Mouse (Mus musculus) intestine, embryonic 16.5 days (tissue): ENCODE measurements around the gene Grin2c. TPM values are rescaled to one million over a fixed set of nuclear protein-coding genes. Genes with fewer than 3 reads are reported as not detected.

Experiments used
- ATAC-seq: fragments of 200-750 bp; cut with Nextera tagmentation; 2 replicates; pipeline ENCODE4 v1.8.0; 2017; ENCODE audit warnings: moderate TSS enrichment, moderate library complexity
- H3K27ac ChIP-seq: fragments of 300-500 bp; sonication (generic); 2 replicates; pipeline ENCODE4 v1.5.1; 2014; ENCODE audit warnings: mild to moderate bottlenecking, low read length
- H3K27me3 ChIP-seq: fragments of 300-500 bp; sonication (generic); replicated peaks from 2 replicates; pipeline ENCODE4 v1.6.1; 2014; ENCODE audit warnings: low read length, control low read depth, mixed read lengths; ENCODE audit not compliant: control insufficient read depth, insufficient read depth
- H3K36me3 ChIP-seq: fragments of 300-500 bp; sonication (generic); 2 replicates; pipeline ENCODE4 v1.6.1; 2014; ENCODE audit warnings: low read length, control low read depth; ENCODE audit not compliant: control insufficient read depth, insufficient read depth
- H3K4me1 ChIP-seq: fragments of 300-500 bp; sonication (generic); 2 replicates; pipeline ENCODE4 v1.6.1; 2014; ENCODE audit warnings: low read length, control low read depth, mixed read lengths; ENCODE audit not compliant: control insufficient read depth, insufficient read depth
- H3K4me2 ChIP-seq: fragments of 300-500 bp; sonication (generic); 2 replicates; pipeline ENCODE4 v1.6.1; 2014; ENCODE audit warnings: low read depth, low read length, control low read depth
- H3K4me3 ChIP-seq: fragments of 300-500 bp; sonication (generic); 2 replicates; pipeline ENCODE4 v1.5.1; 2014; ENCODE audit warnings: mild to moderate bottlenecking, low read length
- H3K9ac ChIP-seq: fragments of 300-500 bp; sonication (generic); 2 replicates; pipeline ENCODE4 v1.6.1; 2014; ENCODE audit warnings: low read depth, low read length
- H3K9me3 ChIP-seq: fragments of 300-500 bp; sonication (generic); 2 replicates; pipeline ENCODE4 v1.6.1; 2016; ENCODE audit warnings: low read length, control low read depth; ENCODE audit not compliant: control insufficient read depth
- WGBS: fragments of 180-500 bp; shearing (Covaris S2); extraction: QIAGEN DNeasy Blood & Tissue Kit; methylation state at CpG from one replicate; pipeline ENCODE4 v1.1.7; 2014; 5-methylcytosine and 5-hydroxymethylcytosine counted together
- polyA plus RNA-seq: library from polyadenylated mRNA; unstranded; fragments of >200 nt; fragmentation: Nextera tagmentation; extraction: Ambion mirVana; gene quantifications from 2 replicates; pipeline ENCODE4 v1.2.1, GENCODE M21; 2015

Grin2c gene
- polyA plus RNA-seq, 1 experiment from 2014 or later, result 0.06 TPM

- Histone ChIP-seq H3K9me3 (no peaks in the 10 kb centered on the region), H3K36me3 (no peaks in the 10 kb centered on the region), H3K4me1 (peaks cover 22% of the 10 kb centered on the region), H3K4me2 (no peak overlapping the region), H3K27me3 (no peaks in the 10 kb centered on the region), H3K27ac (no peak overlapping the region), H3K9ac (no peak overlapping the region), H3K4me3 (no peak overlapping the region)
- WGBS, result 57% methylated on average over 15 of the region's 15 CpGs
- ATAC-seq, result no peak
Observed at GRCm38 (mm10) chr11:115229021-115229930, 37.8 kb downstream of the Grin2c start.

- Histone ChIP-seq H3K9ac (no peak overlapping the region), H3K4me3 (no peak overlapping the region), H3K27ac (no peak overlapping the region), H3K27me3 (no peaks in the 10 kb centered on the region), H3K9me3 (no peaks in the 10 kb centered on the region), H3K4me2 (no peak overlapping the region), H3K4me1 (peaks cover 22% of the 10 kb centered on the region), H3K36me3 (no peaks in the 10 kb centered on the region)
- 57% methylated on average over 7 of the region's 7 CpGs for WGBS
- no peak for ATAC-seq
Observed at GRCm38 (mm10) chr11:115228430-115228829, 38.6 kb downstream of the Grin2c start.

- Histone ChIP-seq H3K27ac (no peak overlapping the region), H3K4me1 (peaks cover 24% of the 10 kb centered on the region), H3K4me2 (no peak overlapping the region), H3K9ac (no peak overlapping the region), H3K36me3 (no peaks in the 10 kb centered on the region), H3K27me3 (no peaks in the 10 kb centered on the region), H3K4me3 (no peak overlapping the region), H3K9me3 (no peaks in the 10 kb centered on the region)
- ATAC-seq, result no peak
- WGBS, result 51% methylated on average over 12 of the region's 12 CpGs
Observed at GRCm38 (mm10) chr11:115227640-115228039, 39.4 kb downstream of the Grin2c start.

- no peaks in the 10 kb centered on the region for H3K9me3 ChIP-seq
- no peak overlapping the region for H3K4me3 ChIP-seq
- no peak overlapping the region for H3K4me2 ChIP-seq
- no peaks in the 10 kb centered on the region for H3K36me3 ChIP-seq
- ATAC-seq, result no peak
- H3K27me3 ChIP-seq, result no peaks in the 10 kb centered on the region
- peaks cover 24% of the 10 kb centered on the region for H3K4me1 ChIP-seq
- no peak overlapping the region for H3K9ac ChIP-seq
- no peak overlapping the region for H3K27ac ChIP-seq
- 62% methylated on average over 14 of the region's 14 CpGs for WGBS
Observed at GRCm38 (mm10) chr11:115226811-115227491, 40.1 kb downstream of the Grin2c start.

GRCm38 (mm10) chr11:115225301-115225700 is 41.7 kb downstream of the Grin2c start:
- H3K27me3 ChIP-seq, result no peaks in the 10 kb centered on the region; the same call in 1 of the 2 replicates
- no peak overlapping the region for H3K9ac ChIP-seq
- no peak overlapping the region for H3K4me2 ChIP-seq
- H3K27ac ChIP-seq, result no peak overlapping the region
- ATAC-seq, result no peak
- H3K4me3 ChIP-seq, result no peak overlapping the region
- 87% methylated on average over 6 of the region's 6 CpGs for WGBS
- H3K4me1 ChIP-seq, result peaks cover 16% of the 10 kb centered on the region
- no peaks in the 10 kb centered on the region for H3K9me3 ChIP-seq
- H3K36me3 ChIP-seq, result no peaks in the 10 kb centered on the region

- Histone ChIP-seq H3K4me2 (no peak overlapping the region), H3K9me3 (no peaks in the 10 kb centered on the region), H3K4me3 (no peak overlapping the region), H3K27ac (no peak overlapping the region), H3K27me3 (no peaks in the 10 kb centered on the region; the same call in 1 of the 2 replicates), H3K36me3 (no peaks in the 10 kb centered on the region), H3K4me1 (peaks cover 13% of the 10 kb centered on the region), H3K9ac (no peak overlapping the region)
- 50% methylated on average over 8 of the region's 8 CpGs for WGBS
- ATAC-seq, result no peak
Observed at GRCm38 (mm10) chr11:115224889-115225288, 42.2 kb downstream of the Grin2c start.

GRCm38 (mm10) chr11:115223877-115224276 is 43.2 kb downstream of the Grin2c start:
- H3K9ac ChIP-seq, result no peak overlapping the region
- H3K27me3 ChIP-seq, result no peaks in the 10 kb centered on the region; the same call in 1 of the 2 replicates
- no peaks in the 10 kb centered on the region for H3K36me3 ChIP-seq
- H3K27ac ChIP-seq, result no peak overlapping the region
- no peak for ATAC-seq
- peaks cover 22% of the 10 kb centered on the region for H3K4me1 ChIP-seq
- H3K4me2 ChIP-seq, result no peak overlapping the region
- 73% methylated on average over 6 of the region's 6 CpGs for WGBS
- no peaks in the 10 kb centered on the region for H3K9me3 ChIP-seq
- H3K4me3 ChIP-seq, result no peak overlapping the region

GRCm38 (mm10) chr11:115223451-115223850 is 43.6 kb downstream of the Grin2c start:
- Histone ChIP-seq H3K4me1 (peaks cover 25% of the 10 kb centered on the region), H3K9me3 (no peaks in the 10 kb centered on the region), H3K27ac (no peak overlapping the region), H3K9ac (no peak overlapping the region), H3K27me3 (no peaks in the 10 kb centered on the region; the same call in 1 of the 2 replicates), H3K4me3 (no peak overlapping the region), H3K36me3 (no peaks in the 10 kb centered on the region), H3K4me2 (no peak overlapping the region)
- 76% methylated on average over 11 of the region's 11 CpGs for WGBS
- ATAC-seq, result no peak

GRCm38 (mm10) chr11:115222570-115222969 is 44.5 kb downstream of the Grin2c start:
- no peak overlapping the region for H3K9ac ChIP-seq
- no peak overlapping the region for H3K4me3 ChIP-seq
- no peak overlapping the region for H3K4me2 ChIP-seq
- H3K27me3 ChIP-seq, result no peaks in the 10 kb centered on the region; the same call in 1 of the 2 replicates
- H3K27ac ChIP-seq, result no peak overlapping the region
- no peak for ATAC-seq
- no peaks in the 10 kb centered on the region for H3K9me3 ChIP-seq
- no peaks in the 10 kb centered on the region for H3K36me3 ChIP-seq
- H3K4me1 ChIP-seq, result peaks cover 25% of the 10 kb centered on the region
- 48% methylated on average over 5 of the region's 5 CpGs for WGBS
